In the genomic region with DNA sequence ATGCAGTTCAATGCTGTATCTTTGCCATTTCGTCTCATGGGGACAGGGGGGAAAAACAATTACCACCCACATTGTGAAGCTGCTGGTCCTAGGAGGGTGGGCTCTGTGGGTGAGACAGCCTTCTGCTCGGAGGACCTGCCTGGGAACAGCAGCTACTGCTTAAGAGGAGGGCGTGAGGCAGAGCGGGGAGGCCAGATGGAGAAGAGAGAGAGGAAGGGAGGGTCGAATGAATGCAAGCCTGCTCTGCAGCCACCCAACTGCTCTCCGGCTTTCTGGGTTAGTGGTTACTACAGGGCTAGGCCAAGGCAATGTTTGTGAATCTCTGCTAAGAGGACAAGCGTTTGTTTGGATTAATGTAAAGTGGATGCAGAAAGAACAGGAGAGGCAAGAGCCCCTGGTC, we compare ENCODE assay signal across 20 mouse cellular contexts. TPM values are rescaled to one million over a fixed set of nuclear protein-coding genes. Genes with fewer than 3 reads are reported as not detected.
DNase-seq lines count a peak whose midpoint lies in the region; ATAC-seq and TF ChIP-seq lines count a peak whose summit lies in the region.
"Had no signal": no experiment of that assay in that cellular context is flagged by ENCODE, and none has a peak within 500 bp of the region (broad histone marks: within the 10 kb centered on the region; RNA-seq: fewer than 3 reads in every experiment).

No protein-coding gene starts in this region.

- H3K9me3 ChIP-seq in forebrain, postnatal 0 days (ENCODE audit: low read length) = no peaks in the 10 kb centered on the region
- no peaks in the 10 kb centered on the region for H3K9me3 ChIP-seq in forebrain, embryonic 15.5 days
- H3K9me3 ChIP-seq in liver, embryonic 12.5 days (replicated peaks) = no peaks in the 10 kb centered on the region
- no peaks in the 10 kb centered on the region for H3K9me3 ChIP-seq in liver, postnatal 0 days (ENCODE audit: low read length)
- no peaks in the 10 kb centered on the region for H3K9me3 ChIP-seq in limb, embryonic 13.5 days
- H3K9me3 ChIP-seq: embryonic facial prominence, embryonic 15.5 days; heart, embryonic 13.5 days; hindbrain, embryonic 15.5 days; midbrain, embryonic 12.5 days had no signal

- no peak overlapping the region for H3K4me2 ChIP-seq in forebrain, postnatal 0 days (ENCODE audit: low read depth)
- no peak overlapping the region for H3K4me2 ChIP-seq in forebrain, embryonic 15.5 days (replicated peaks)
- H3K4me2 ChIP-seq in liver, embryonic 12.5 days = peak overlapping the region; percentile 41; the same call in 1 of the 2 replicates
- no peak overlapping the region for H3K4me2 ChIP-seq in liver, postnatal 0 days (ENCODE audit: low read depth, low read length)
- H3K4me2 ChIP-seq in limb, embryonic 13.5 days (replicated peaks) = no peak overlapping the region
- H3K4me2 ChIP-seq: embryonic facial prominence, embryonic 15.5 days; heart, embryonic 13.5 days; hindbrain, embryonic 15.5 days; midbrain, embryonic 12.5 days had no signal

- no peak for TF ChIP-seq CTCF in forebrain, postnatal 0 days (IDR thresholded peaks at IDR 0.05; ENCODE audit: low read depth)
- TF ChIP-seq CTCF in liver, postnatal 0 days (IDR thresholded peaks at IDR 0.05; ENCODE audit: low read depth) = no peak

- H3K27ac ChIP-seq in forebrain, postnatal 0 days (ENCODE audit: low read depth, low read length) = no peak overlapping the region
- H3K27ac ChIP-seq in forebrain, embryonic 15.5 days (replicated peaks) = no peak overlapping the region
- H3K27ac ChIP-seq in liver, embryonic 12.5 days = peak overlapping the region; percentile 81
- no peak overlapping the region for H3K27ac ChIP-seq in liver, postnatal 0 days (ENCODE audit: low read depth)
- H3K27ac ChIP-seq in limb, embryonic 13.5 days = 0 out of 2 replicates have a peak overlapping the region, but pooled peaks have one; percentile 15
- H3K27ac ChIP-seq: embryonic facial prominence, embryonic 15.5 days; heart, embryonic 13.5 days; hindbrain, embryonic 15.5 days; midbrain, embryonic 12.5 days had no signal

- 0 out of 2 replicates have a peak overlapping the region, but pooled peaks have one; percentile 25 for H3K9ac ChIP-seq in forebrain, postnatal 0 days
- no peak overlapping the region for H3K9ac ChIP-seq in forebrain, embryonic 15.5 days (replicated peaks)
- peak overlapping the region; percentile 34; the same call in 1 of the 2 replicates for H3K9ac ChIP-seq in liver, embryonic 12.5 days
- H3K9ac ChIP-seq in liver, postnatal 0 days (replicated peaks) = no peak overlapping the region
- no peak overlapping the region for H3K9ac ChIP-seq in limb, embryonic 13.5 days
- H3K9ac ChIP-seq: embryonic facial prominence, embryonic 15.5 days; heart, embryonic 13.5 days; hindbrain, embryonic 15.5 days; midbrain, embryonic 12.5 days had no signal

- WGBS in forebrain, postnatal 0 days = 30% methylated on average over 7 of the region's 7 CpGs
- WGBS in forebrain, embryonic 15.5 days = 33% methylated on average over 7 of the region's 7 CpGs
- 51% methylated on average over 7 of the region's 7 CpGs for WGBS in liver, embryonic 12.5 days (ENCODE audit: insufficient replicate concordance)
- 48% methylated on average over 7 of the region's 7 CpGs for WGBS in liver, postnatal 0 days (ENCODE audit: insufficient replicate concordance)
- WGBS in limb, embryonic 13.5 days = 29% methylated on average over 7 of the region's 7 CpGs

- TF ChIP-seq EP300 in liver, postnatal 0 days (IDR thresholded peaks at IDR 0.05; ENCODE audit: low read depth) = no peak

- no peak for DNase-seq in forebrain, postnatal 0 days
- no peak for DNase-seq in liver, postnatal 0 days
- DNase-seq in MEL-GATA-1-ER (ENCODE audit: extremely low read depth, low read depth) = peak; percentile 29
- DNase-seq in frontal cortex, postnatal 10 days (ENCODE audit: low spot score in 2 of 2) = no peak
- DNase-seq in left cerebral cortex, adult 11 months (ENCODE audit: low spot score) = no peak

- ATAC-seq in forebrain, postnatal 0 days = peak; percentile 66
- no peak for ATAC-seq in forebrain, embryonic 15.5 days (replicated peaks)
- ATAC-seq in liver, embryonic 12.5 days = no peak
- ATAC-seq in liver, postnatal 0 days = no peak
- no peak for ATAC-seq in limb, embryonic 13.5 days (ENCODE audit: low FRiP score, low read depth)

- no peaks in the 10 kb centered on the region for H3K36me3 ChIP-seq in forebrain, postnatal 0 days (ENCODE audit: insufficient read depth)
- no peaks in the 10 kb centered on the region for H3K36me3 ChIP-seq in forebrain, embryonic 15.5 days
- H3K36me3 ChIP-seq in liver, embryonic 12.5 days = no peaks in the 10 kb centered on the region
- no peaks in the 10 kb centered on the region for H3K36me3 ChIP-seq in liver, postnatal 0 days (replicated peaks; ENCODE audit: insufficient read depth, low read length)
- no peaks in the 10 kb centered on the region for H3K36me3 ChIP-seq in limb, embryonic 13.5 days
- H3K36me3 ChIP-seq: embryonic facial prominence, embryonic 15.5 days; heart, embryonic 13.5 days; hindbrain, embryonic 15.5 days; midbrain, embryonic 12.5 days had no signal

- H3K27me3 ChIP-seq in forebrain, postnatal 0 days (ENCODE audit: insufficient read depth, low read length) = no peaks in the 10 kb centered on the region
- H3K27me3 ChIP-seq in forebrain, embryonic 15.5 days = no peaks in the 10 kb centered on the region
- H3K27me3 ChIP-seq in liver, embryonic 12.5 days (replicated peaks) = no peaks in the 10 kb centered on the region
- no peaks in the 10 kb centered on the region for H3K27me3 ChIP-seq in liver, postnatal 0 days (ENCODE audit: insufficient read depth, low read length)
- H3K27me3 ChIP-seq in limb, embryonic 13.5 days = no peaks in the 10 kb centered on the region
- H3K27me3 ChIP-seq: embryonic facial prominence, embryonic 15.5 days; heart, embryonic 13.5 days; hindbrain, embryonic 15.5 days; midbrain, embryonic 12.5 days had no signal

- no peak overlapping the region for H3K4me3 ChIP-seq in forebrain, postnatal 0 days (ENCODE audit: low read depth, low read length)
- no peak overlapping the region for H3K4me3 ChIP-seq in forebrain, embryonic 15.5 days
- no peak overlapping the region for H3K4me3 ChIP-seq in liver, embryonic 12.5 days
- H3K4me3 ChIP-seq in liver, postnatal 0 days (ENCODE audit: low read depth, low read length) = no peak overlapping the region
- H3K4me3 ChIP-seq in limb, embryonic 13.5 days = no peak overlapping the region
- H3K4me3 ChIP-seq: embryonic facial prominence, embryonic 15.5 days; heart, embryonic 13.5 days; hindbrain, embryonic 15.5 days; midbrain, embryonic 12.5 days had no signal

- 0 out of 2 replicates have a peak, but pooled peaks cover 4% of the 10 kb centered on the region for H3K4me1 ChIP-seq in forebrain, postnatal 0 days (ENCODE audit: insufficient read depth)
- H3K4me1 ChIP-seq in forebrain, embryonic 15.5 days = peaks cover 18% of the 10 kb centered on the region; the same call in 1 of the 2 replicates
- H3K4me1 ChIP-seq in liver, embryonic 12.5 days = peaks cover 37% of the 10 kb centered on the region
- peaks cover 10% of the 10 kb centered on the region for H3K4me1 ChIP-seq in liver, postnatal 0 days (ENCODE audit: insufficient read depth)
- H3K4me1 ChIP-seq in limb, embryonic 13.5 days = peaks cover 30% of the 10 kb centered on the region
- H3K4me1 ChIP-seq: midbrain, embryonic 12.5 days had no signal

RNA-seq across cellular contexts. Expression of a gene that starts 26.1 kb away (rescaled TPM):
- total RNA-seq in forebrain, postnatal 0 days (2014; rRNA removed) = not detected in 2 replicates
- not detected in 2 replicates for polyA plus RNA-seq in forebrain, postnatal 0 days (2015; fragmentation: Nextera tagmentation; extraction: Ambion mirVana)
- not detected in 2 replicates for polyA plus RNA-seq in forebrain, embryonic 15.5 days (2015; fragmentation: Nextera tagmentation; extraction: Ambion mirVana)
- not detected in 2 replicates for polyA plus RNA-seq in liver, embryonic 12.5 days (2016; fragmentation: Nextera tagmentation; extraction: Ambion mirVana)
- polyA plus RNA-seq in liver, postnatal 0 days (2015; fragmentation: Nextera tagmentation; extraction: Ambion mirVana) = not detected in 2 replicates
- 0.25 and 0.26 TPM in 2 replicates for polyA plus RNA-seq in limb, embryonic 13.5 days (2015; fragmentation: Nextera tagmentation; extraction: Ambion mirVana)
- total RNA-seq: common myeloid progenitor, adult 5-6 weeks; ES-E14; gastrocnemius, postnatal 4 days; left cerebral cortex, postnatal 36 days had no signal
- polyA plus RNA-seq: C2C12; heart, embryonic 13.5 days; hindbrain, embryonic 15.5 days; kidney, embryonic 16.5 days; midbrain, embryonic 12.5 days; small intestine, adult 2 months had no signal

RNA-seq across cellular contexts. Expression of a gene that starts 53.6 kb away (rescaled TPM):
- total RNA-seq in forebrain, postnatal 0 days (2014; rRNA removed) = 0.85 and 1.0 TPM in 2 replicates
- polyA plus RNA-seq in forebrain, postnatal 0 days (2015; fragmentation: Nextera tagmentation; extraction: Ambion mirVana) = 5.2 and 6.8 TPM in 2 replicates
- 0.56 and 1.5 TPM in 2 replicates for polyA plus RNA-seq in forebrain, embryonic 15.5 days (2015; fragmentation: Nextera tagmentation; extraction: Ambion mirVana)
- not detected in 2 replicates for polyA plus RNA-seq in liver, embryonic 12.5 days (2016; fragmentation: Nextera tagmentation; extraction: Ambion mirVana)
- not detected in 2 replicates for polyA plus RNA-seq in liver, postnatal 0 days (2015; fragmentation: Nextera tagmentation; extraction: Ambion mirVana)
- polyA plus RNA-seq in limb, embryonic 13.5 days (2015; fragmentation: Nextera tagmentation; extraction: Ambion mirVana) = not detected in 2 replicates
- total RNA-seq: adrenal gland, postnatal 14 days; common myeloid progenitor, adult 5-6 weeks; ES-E14; gastrocnemius, postnatal 4 days; left cerebral cortex, postnatal 36 days had no signal
- polyA plus RNA-seq: C2C12; heart, embryonic 13.5 days; kidney, embryonic 16.5 days; midbrain, embryonic 12.5 days; small intestine, adult 2 months had no signal

RNA-seq across cellular contexts. Expression of a gene that starts 57.8 kb away (rescaled TPM):
- 5.9 and 7.6 TPM in 2 replicates for total RNA-seq in forebrain, postnatal 0 days (2014; rRNA removed)
- polyA plus RNA-seq in forebrain, postnatal 0 days (2015; fragmentation: Nextera tagmentation; extraction: Ambion mirVana) = 1.7 and 3.0 TPM in 2 replicates
- 2.0 and 2.1 TPM in 2 replicates for polyA plus RNA-seq in forebrain, embryonic 15.5 days (2015; fragmentation: Nextera tagmentation; extraction: Ambion mirVana)
- polyA plus RNA-seq in liver, embryonic 12.5 days (2016; fragmentation: Nextera tagmentation; extraction: Ambion mirVana) = 0.02 TPM in 1 of 2 replicates, not detected in the other
- not detected in 2 replicates for polyA plus RNA-seq in liver, postnatal 0 days (2015; fragmentation: Nextera tagmentation; extraction: Ambion mirVana)
- polyA plus RNA-seq in limb, embryonic 13.5 days (2015; fragmentation: Nextera tagmentation; extraction: Ambion mirVana) = 0.45 and 0.60 TPM in 2 replicates
- total RNA-seq: common myeloid progenitor, adult 5-6 weeks had no signal
- polyA plus RNA-seq: C2C12 had no signal

Comparison
In these comparisons a context has a peak if more than half of its experiments do, and no peak if none do; other contexts are left out.
1. H3K27ac ChIP-seq: peak in liver, embryonic 12.5 days (single experiment) and limb, embryonic 13.5 days (single experiment); none in forebrain, postnatal 0 days (single experiment), forebrain, embryonic 15.5 days (single experiment) and liver, postnatal 0 days (single experiment).
2. H3K9ac ChIP-seq: peak in forebrain, postnatal 0 days (single experiment) and liver, embryonic 12.5 days (single experiment); none in forebrain, embryonic 15.5 days (single experiment), liver, postnatal 0 days (single experiment) and limb, embryonic 13.5 days (single experiment).